Mouse (Mus musculus): ENCODE results near the gene Rtn4rl1. TPM values are rescaled to one million over a fixed set of nuclear protein-coding genes. Genes with fewer than 3 reads are reported as not detected.

Rtn4rl1 gene
- total RNA-seq, 2 experiments from 2014 or later = 76.5 to 90.2 TPM

GRCm38 (mm10) chr11:75178011-75178410, 15.6 kb upstream of the Rtn4rl1 start:
- no peak for DNase-seq (ENCODE audit: low spot score in 2 of 2)

DNA sequence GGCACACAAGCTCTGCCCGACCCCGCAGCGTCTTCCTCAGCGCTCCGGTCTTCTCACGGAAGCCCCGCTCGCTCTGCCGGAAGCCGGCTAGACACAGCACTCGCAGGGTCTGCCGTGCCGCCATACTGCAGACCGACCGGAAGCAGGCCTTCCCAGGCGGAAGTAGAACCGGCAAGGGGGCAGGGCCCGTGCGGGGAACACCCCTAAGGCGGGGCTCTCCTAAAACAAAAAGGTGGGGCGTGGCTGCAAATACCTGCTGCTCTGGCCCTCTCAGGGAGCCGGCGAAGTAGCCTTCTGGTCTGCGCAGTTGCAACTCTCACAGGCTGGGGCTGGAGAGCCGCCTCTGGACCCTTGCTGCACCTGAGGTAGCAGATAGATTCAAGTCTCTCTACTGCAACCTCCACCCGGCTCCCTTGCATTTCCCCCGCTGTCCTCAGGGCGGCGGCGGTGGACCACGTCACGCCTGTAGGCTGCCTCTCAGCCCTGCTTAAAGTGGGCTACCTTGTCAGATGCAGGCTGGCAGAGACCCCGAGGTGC, 14.8 kb upstream of the Rtn4rl1 start, which contains the start of gene Ovca2:
Ovca2 (minus strand) TSS at position 164 of the 537 bp plus-strand sequence.
- intact Hi-C loops (cut with DNase I) = loop anchor here (1.0 to 10.0 kb wide), 4 partner anchors 113 to 396 kb away; partner anchors contain the start of genes Mnt, Rilp and Scarf1

More at GRCm38 (mm10) chr11:75178011-75178410, 15.6 kb upstream of the Rtn4rl1 start:
- intact Hi-C loops (cut with DNase I) = loop anchor here (5.0 to 10.0 kb wide), 3 partner anchors 334 to 397 kb away; partner anchors contain the start of genes Mnt, Rilp and Scarf1

GRCm38 (mm10) chr11:75183917-75184570, 9.5 kb upstream of the Rtn4rl1 start:
- peak; percentile 63 to 95 for DNase-seq (ENCODE audit: low spot score in 2 of 2)
- intact Hi-C loops (cut with DNase I) = no loop called here

More for the DNA sequence above, 14.8 kb upstream of the Rtn4rl1 start, which contains the start of gene Ovca2:
- peak; percentile 91 to 93 for DNase-seq (ENCODE audit: low spot score in 2 of 2)

GRCm38 (mm10) chr11:75184573-75184972, 9.0 kb upstream of the Rtn4rl1 start:
- intact Hi-C loops (cut with DNase I) = no loop called here
- peak in 1 of 2 experiments; percentile 76 for DNase-seq (ENCODE audit: low spot score in 2 of 2)

DNA sequence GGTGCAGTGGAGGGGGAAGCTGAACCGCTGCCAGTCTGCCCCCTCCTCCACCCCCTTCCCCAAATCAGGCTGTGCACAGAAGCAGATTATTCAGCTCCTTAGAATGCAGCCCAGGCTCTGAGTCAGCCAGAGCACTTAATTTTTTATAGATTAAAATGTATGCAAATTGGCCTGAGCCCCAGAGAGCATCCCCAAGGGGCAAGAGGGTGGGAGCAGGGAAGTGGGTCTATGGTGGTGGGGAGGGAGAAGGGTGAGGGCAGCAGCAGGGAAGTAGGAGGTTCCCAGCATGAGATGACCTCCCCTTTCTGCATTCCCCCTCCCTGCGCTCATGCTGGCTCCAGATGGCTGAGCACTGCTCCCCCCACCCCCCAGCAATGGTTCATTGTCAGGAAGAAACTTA, 8.6 kb upstream of the Rtn4rl1 start:
- peak in 1 of 2 experiments; percentile 76 for DNase-seq (ENCODE audit: low spot score in 2 of 2)
- intact Hi-C loops (cut with DNase I) = no loop called here

- intact Hi-C loops (cut with DNase I) = loop anchor here (5.0 kb wide), 2 partner anchors 202 to 272 kb away; partner anchors contain the start of gene Tlcd2
- no peak for DNase-seq (ENCODE audit: low spot score in 2 of 2)
These were observed 3.7 kb upstream of the Rtn4rl1 start for GRCm38 (mm10) chr11:75189713-75190370.

DNA sequence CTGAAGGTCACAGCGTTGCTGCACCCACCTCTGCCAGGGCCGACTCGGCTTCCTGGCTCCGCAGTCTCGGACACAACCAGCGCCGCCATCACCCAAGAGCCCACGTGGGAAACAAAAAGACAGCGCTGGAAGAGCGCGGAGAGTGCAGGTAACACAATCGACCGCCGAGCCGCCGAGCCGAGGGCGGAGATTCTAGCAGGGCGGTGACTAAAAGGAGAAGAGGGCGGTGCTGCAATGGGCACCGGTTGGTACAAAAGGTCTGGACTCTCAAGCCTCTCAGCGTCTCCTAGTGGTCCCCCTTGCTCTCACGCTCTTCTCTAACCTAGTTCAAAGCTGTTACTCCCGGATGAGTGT, 3.2 kb upstream of the Rtn4rl1 start:
- peak; percentile 81 to 88 for DNase-seq (ENCODE audit: low spot score in 2 of 2)
- intact Hi-C loops (cut with DNase I) = loop anchor here (5.0 kb wide), 2 partner anchors 202 to 272 kb away; partner anchors contain the start of gene Tlcd2

GRCm38 (mm10) chr11:75190905-75191441, 2.6 kb upstream of the Rtn4rl1 start, which contains the start of gene Dph1:
Gene Dph1 (minus strand): TSS chr11:75191241.
- intact Hi-C loops (cut with DNase I) = loop anchor here (5.0 kb wide), 2 partner anchors 201 to 271 kb away; partner anchors contain the start of gene Tlcd2

GRCm38 (mm10) chr11:75191841-75192240, 1.7 kb upstream of the Rtn4rl1 start:
- no peak for DNase-seq (ENCODE audit: low spot score in 2 of 2)
- intact Hi-C loops (cut with DNase I) = loop anchor here (5.0 kb wide), 2 partner anchors 200 to 270 kb away; partner anchors contain the start of gene Tlcd2

More at GRCm38 (mm10) chr11:75190905-75191441, 2.6 kb upstream of the Rtn4rl1 start, which contains the start of gene Dph1:
- no peak for DNase-seq (ENCODE audit: low spot score in 2 of 2)

DNA sequence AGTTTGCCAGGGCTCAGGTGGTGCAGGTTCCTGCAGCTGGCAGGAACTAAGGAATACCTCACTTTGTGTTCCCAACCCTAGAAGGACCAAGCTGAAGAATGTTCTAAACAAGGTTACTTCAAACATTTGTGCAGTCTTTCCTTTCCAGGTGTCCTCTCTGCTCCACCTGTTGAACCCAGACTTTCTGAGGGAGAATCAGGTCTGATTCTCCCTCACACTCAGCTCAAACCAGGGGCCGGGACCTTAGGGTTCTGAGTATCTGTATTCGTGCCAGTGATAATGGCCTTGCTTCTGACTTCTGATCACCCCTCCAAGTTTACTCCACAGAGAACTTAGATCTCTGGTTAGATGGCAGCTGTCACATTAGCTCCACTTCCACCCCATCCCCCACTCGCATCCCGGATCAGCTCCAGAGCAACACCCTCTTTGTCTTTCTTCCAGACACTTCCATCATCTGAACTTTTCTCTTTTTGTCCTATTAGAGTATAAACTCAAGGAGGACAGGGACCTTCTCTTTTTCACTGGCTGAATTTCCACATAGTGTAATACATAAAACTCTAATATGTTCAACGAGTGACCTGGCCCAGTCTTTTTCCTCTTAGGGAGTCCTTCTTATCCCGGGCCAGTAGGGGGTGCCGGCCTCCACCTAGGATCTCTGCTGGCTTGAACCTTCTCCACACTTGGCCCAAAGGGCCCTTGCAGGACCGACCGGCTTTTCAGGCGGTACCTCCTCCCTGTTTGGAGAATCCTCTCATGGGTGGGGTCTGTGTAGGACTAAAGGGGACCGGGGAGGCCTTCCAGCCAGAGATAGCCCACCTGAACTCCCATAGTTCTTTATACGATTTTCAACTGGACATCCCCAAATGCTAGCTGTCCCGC, 1.0 kb upstream of the Rtn4rl1 start:
- DNase-seq (ENCODE audit: low spot score in 2 of 2) = peak in 1 of 2 experiments; percentile 84
- intact Hi-C loops (cut with DNase I) = loop anchor here (1.0 to 5.0 kb wide), 3 partner anchors 99 to 270 kb away; partner anchors contain the start of gene Tlcd2

DNA sequence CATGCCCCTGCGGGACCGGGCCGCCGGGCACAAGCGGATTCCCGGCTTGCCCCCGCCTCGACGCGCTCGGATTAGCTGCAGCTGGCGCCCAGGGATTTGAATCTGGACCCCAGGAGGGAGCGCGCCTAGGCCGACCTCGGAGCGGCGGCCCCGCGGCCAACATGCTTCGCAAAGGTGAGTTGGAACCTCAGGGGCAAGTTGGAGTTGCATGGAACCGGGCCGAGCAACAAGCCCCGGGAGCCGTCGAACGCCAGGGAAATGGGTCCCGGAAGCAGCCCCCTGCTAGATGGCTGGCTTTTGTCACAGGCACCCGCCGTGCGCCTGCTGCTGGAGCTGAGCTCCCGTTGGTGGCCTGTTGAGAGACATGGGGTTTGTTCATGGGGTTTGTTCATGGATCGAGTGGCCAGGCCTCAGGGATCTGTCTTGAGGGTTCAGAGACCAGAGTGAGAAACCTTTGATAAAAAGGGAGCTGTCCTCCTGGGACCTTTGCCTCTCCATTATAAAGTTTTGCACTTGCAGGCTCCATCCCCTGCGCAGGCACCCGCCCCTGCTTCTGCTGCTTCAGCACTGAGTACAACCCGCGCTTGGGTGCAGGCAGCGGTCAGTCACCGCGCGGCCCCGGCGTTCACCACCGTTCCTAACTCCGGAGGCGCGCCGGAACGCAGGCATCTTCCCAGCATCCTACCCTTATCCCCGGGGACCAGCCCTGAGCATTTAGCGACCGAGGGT, 702 bp downstream of the Rtn4rl1 start:
- no peak for DNase-seq (ENCODE audit: low spot score in 2 of 2)
- intact Hi-C loops (cut with DNase I) = loop anchor here (5.0 kb wide), 2 partner anchors 198 to 268 kb away; partner anchors contain the start of gene Tlcd2

DNA sequence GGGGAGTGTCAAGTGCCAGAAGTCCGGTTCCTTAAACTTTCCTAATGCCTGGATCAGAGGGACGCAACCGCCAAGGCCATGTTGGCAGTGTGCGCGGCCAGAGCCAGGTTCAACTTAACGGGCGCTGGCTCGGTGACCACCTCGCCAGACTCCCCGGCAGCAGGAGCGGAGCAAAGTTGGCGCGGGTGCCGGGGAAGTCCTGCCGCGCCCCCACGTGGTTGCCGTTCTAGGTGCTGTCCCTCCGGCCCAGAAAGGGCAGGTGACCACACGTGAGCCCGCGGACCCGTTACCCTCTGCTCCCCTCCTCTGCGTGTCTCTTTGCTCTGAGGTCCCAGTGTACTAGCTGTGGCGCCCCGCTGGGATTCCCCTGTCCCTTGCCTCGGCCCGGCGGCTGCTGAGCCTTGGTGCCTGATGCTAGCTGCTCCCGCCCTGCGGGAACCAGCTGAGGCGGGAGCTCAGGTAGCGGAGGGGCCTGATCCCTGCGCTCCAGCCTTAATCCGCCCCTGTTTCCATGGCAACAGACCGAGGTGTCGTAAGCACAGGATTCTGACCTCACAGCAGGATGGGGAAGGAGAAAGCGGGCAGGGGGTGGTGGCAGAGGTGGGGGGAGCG, 1.4 kb downstream of the Rtn4rl1 start:
- peak in 1 of 2 experiments; percentile 55 for DNase-seq (ENCODE audit: low spot score in 2 of 2)
- intact Hi-C loops (cut with DNase I) = loop anchor here (5.0 kb wide), 2 partner anchors 197 to 267 kb away; partner anchors contain the start of gene Tlcd2

DNA sequence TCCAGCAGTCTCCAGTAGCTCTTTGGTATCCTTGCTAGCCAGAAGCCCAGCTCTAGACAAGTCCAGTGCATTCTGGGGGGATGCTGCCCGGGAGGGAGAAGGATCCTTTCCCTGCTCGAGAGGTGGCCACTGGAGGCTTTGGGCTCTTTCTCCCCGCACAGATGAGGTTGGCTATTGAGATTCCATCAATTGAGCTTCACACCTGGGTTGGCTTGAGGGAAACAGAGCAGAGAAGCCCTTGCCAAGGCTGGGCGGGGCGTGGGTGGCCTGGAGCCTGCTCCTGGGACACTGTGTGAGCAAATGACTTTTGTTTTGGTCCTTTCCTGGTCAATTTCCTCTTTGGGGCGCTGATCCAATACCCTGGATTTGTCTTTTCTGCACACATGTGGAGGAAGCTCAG, 2.5 kb downstream of the Rtn4rl1 start:
- intact Hi-C loops (cut with DNase I) = no loop called here

GRCm38 (mm10) chr11:75197956-75198355, 4.4 kb downstream of the Rtn4rl1 start:
- intact Hi-C loops (cut with DNase I) = no loop called here
- DNase-seq (ENCODE audit: low spot score in 2 of 2) = no peak

More for the DNA sequence above, 2.5 kb downstream of the Rtn4rl1 start:
- DNase-seq (ENCODE audit: low spot score in 2 of 2) = no peak

GRCm38 (mm10) chr11:75198792-75199191, 5.2 kb downstream of the Rtn4rl1 start:
- DNase-seq (ENCODE audit: low spot score in 2 of 2) = no peak
- intact Hi-C loops (cut with DNase I) = no loop called here

DNA sequence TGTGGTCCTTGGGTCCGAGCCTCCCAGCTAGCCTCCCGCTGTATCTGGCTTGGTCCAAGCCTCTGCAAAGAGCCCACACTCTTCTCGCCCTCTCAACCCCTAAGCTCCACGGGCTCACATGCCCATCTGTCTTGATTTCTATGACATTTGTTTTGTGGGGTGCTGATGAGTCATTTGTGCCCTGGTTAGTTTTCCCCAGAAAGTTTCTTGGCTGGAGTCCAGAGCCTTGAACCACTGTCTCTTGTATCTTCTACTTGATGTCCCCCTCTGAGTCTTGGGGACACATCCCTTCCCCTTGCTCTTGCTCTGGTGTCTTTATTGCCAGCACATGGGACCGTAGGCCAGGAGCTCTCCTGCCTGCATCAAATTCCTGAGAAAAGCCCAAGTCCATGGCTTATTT, 6.4 kb downstream of the Rtn4rl1 start:
- intact Hi-C loops (cut with DNase I) = no loop called here
- no peak for DNase-seq (ENCODE audit: low spot score in 2 of 2)

DNA sequence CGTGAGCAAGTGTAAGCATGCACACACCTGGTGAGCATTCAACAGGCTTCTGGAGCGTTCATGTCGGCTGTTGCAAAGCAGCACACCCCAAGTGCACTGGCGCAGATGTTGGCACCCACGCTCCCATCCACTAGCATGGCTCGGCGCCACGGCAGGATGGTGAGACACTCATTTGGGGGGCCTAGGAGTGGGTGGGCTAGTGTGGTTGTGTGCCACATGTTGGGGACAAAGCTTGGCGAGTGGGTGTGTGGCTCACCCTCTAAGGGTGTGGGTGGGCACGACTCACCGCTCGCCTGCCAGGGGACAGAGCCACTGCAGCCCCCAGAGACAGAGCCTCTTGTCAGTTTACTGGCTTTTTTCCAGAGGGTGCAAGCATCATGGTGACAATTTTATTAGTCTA, 7.4 kb downstream of the Rtn4rl1 start:
- intact Hi-C loops (cut with DNase I) = no loop called here
- DNase-seq (ENCODE audit: low spot score in 2 of 2) = peak; percentile 74 to 91

Measured in left cerebral cortex, postnatal 25 days (tissue).